Mouse (Mus musculus): ENCODE data around the gene Apoh. TPM values are rescaled to one million over a fixed set of nuclear protein-coding genes. Genes with fewer than 3 reads are reported as not detected.

The Apoh gene
- total and polyA plus RNA-seq, 3 experiments: not detected

- peak overlapping the region; percentile 26 to 74; a peak in 3 of 4 replicates for H3K4me3 ChIP-seq (ENCODE audit: control insufficient read depth in 1 of 2, insufficient read depth in 1 of 2, low read depth in 2 of 2, low read length in 2 of 2)
- peaks cover 0 to 19% of the 10 kb centered on the region in 2 experiments; a peak in 3 of 4 replicates for H3K36me3 ChIP-seq (ENCODE audit: control insufficient read depth in 1 of 2, insufficient read depth in 2 of 2, low read length in 2 of 2)
- H3K27ac ChIP-seq (ENCODE audit: control insufficient read depth, low read depth, low read length): peak overlapping the region; percentile 71
- DNase-seq (ENCODE audit: low read depth, low spot score): peak; percentile 49
- peak overlapping the region; percentile 44 for H3K9ac ChIP-seq (ENCODE audit: control insufficient read depth, low read depth, low read length, poor library complexity, severe bottlenecking)
- H3K4me1 ChIP-seq (ENCODE audit: control insufficient read depth in 1 of 2, insufficient read depth in 2 of 2, low read length in 2 of 2): peaks cover 15 to 18% of the 10 kb centered on the region in 2 experiments
- no peaks in the 10 kb centered on the region for H3K27me3 ChIP-seq (ENCODE audit: control insufficient read depth in 1 of 2, insufficient read depth in 2 of 2, low read length in 2 of 2)
- TF ChIP-seq SIN3A (IDR thresholded peaks at IDR 0.05; ENCODE audit: low read length): peak; percentile 45
- no peak for TF ChIP-seq POLR2AphosphoS2 (IDR thresholded peaks at IDR 0.05; ENCODE audit: low read length)
- TF ChIP-seq CHD1 (IDR thresholded peaks at IDR 0.05; ENCODE audit: low read depth, low read length): peak; percentile 82; the same call in 1 of the 2 replicates
- peak; percentile 34; the same call in 1 of the 2 replicates for TF ChIP-seq MYC (IDR thresholded peaks at IDR 0.05; ENCODE audit: low read depth, low read length)
- no peak for TF ChIP-seq MAZ (IDR thresholded peaks at IDR 0.05; ENCODE audit: low read depth, low read length)
- TF ChIP-seq ZKSCAN1 (IDR thresholded peaks at IDR 0.05; ENCODE audit: low read depth, low read length): 0 out of 2 replicates have a peak, but pooled peaks have one; percentile 54
- TF ChIP-seq TCF12 (IDR thresholded peaks at IDR 0.05; ENCODE audit: low read depth, low read length): 0 out of 2 replicates have a peak, but pooled peaks have one; percentile 33
- peak; percentile 48 to 66 for TF ChIP-seq EP300 (IDR thresholded peaks at IDR 0.05; ENCODE audit: low read depth in 1 of 2, low read length in 2 of 2)
- peak; percentile 11; the same call in 1 of the 2 replicates for TF ChIP-seq MYB (IDR thresholded peaks at IDR 0.05; ENCODE audit: low read depth, low read length)
- TF ChIP-seq MAFK (IDR thresholded peaks at IDR 0.05; ENCODE audit: borderline replicate concordance, low read depth, low read length): no peak
- TF ChIP-seq JUND (IDR thresholded peaks at IDR 0.05; ENCODE audit: low read depth, low read length): no peak
- peak; percentile 29; the same call in 1 of the 2 replicates for TF ChIP-seq ETS1 (IDR thresholded peaks at IDR 0.05; ENCODE audit: low read depth, low read length)
- peak; percentile 15; the same call in 1 of the 2 replicates for TF ChIP-seq MXI1 (IDR thresholded peaks at IDR 0.05; ENCODE audit: low read depth, low read length)
- peak; percentile 17; the same call in 1 of the 2 replicates for TF ChIP-seq RCOR1 (IDR thresholded peaks at IDR 0.05; ENCODE audit: low read depth, low read length)
- peak; percentile 99 for TF ChIP-seq ZNF384 (IDR thresholded peaks at IDR 0.05; ENCODE audit: low read depth, low read length)
- 0 out of 2 replicates have a peak, but pooled peaks have one; percentile 6 for TF ChIP-seq ELF1 (IDR thresholded peaks at IDR 0.05; ENCODE audit: low read depth, low read length)
- no peak for TF ChIP-seq MEF2A (IDR thresholded peaks at IDR 0.05; ENCODE audit: extremely low read depth, insufficient replicate concordance, low read depth, low read length, poor library complexity, severe bottlenecking)
- peak; percentile 71 for TF ChIP-seq GATA1 (IDR thresholded peaks at IDR 0.05; ENCODE audit: low read depth, low read length)
- no peaks in the 10 kb centered on the region for H3K9me3 ChIP-seq (replicated peaks; ENCODE audit: insufficient read depth, low read length)
- peaks cover 14% of the 10 kb centered on the region for H3K79me2 ChIP-seq (ENCODE audit: control insufficient read depth, insufficient read depth, low read length, poor library complexity)
Observed at GRCm38 (mm10) chr11:108340293-108340692, 2.9 kb upstream of the Apoh start.

- H3K9me3 ChIP-seq (replicated peaks; ENCODE audit: insufficient read depth, low read length): no peaks in the 10 kb centered on the region
- H3K4me3 ChIP-seq (ENCODE audit: control insufficient read depth in 1 of 2, insufficient read depth in 1 of 2, low read depth in 2 of 2, low read length in 2 of 2): peak overlapping the region; percentile 74 to 84
- DNase-seq (ENCODE audit: low read depth, low spot score): peak; percentile 91
- peak overlapping the region; percentile 51 for H3K9ac ChIP-seq (ENCODE audit: control insufficient read depth, low read depth, low read length, poor library complexity, severe bottlenecking)
- peak; percentile 71; the same call in 1 of the 2 replicates for TF ChIP-seq ETS1 (IDR thresholded peaks at IDR 0.05; ENCODE audit: low read depth, low read length)
- peak; percentile 84 for TF ChIP-seq RCOR1 (IDR thresholded peaks at IDR 0.05; ENCODE audit: low read depth, low read length)
- TF ChIP-seq POLR2A (IDR thresholded peaks at IDR 0.05; ENCODE audit: control insufficient read depth in 1 of 2, insufficient read depth in 1 of 2, low read depth in 1 of 2, low read length in 2 of 2, poor library complexity in 1 of 2): peak in 1 of 2 experiments; percentile 45; a peak in 1 of 4 replicates
- peak; percentile 26 for TF ChIP-seq MYB (IDR thresholded peaks at IDR 0.05; ENCODE audit: low read depth, low read length)
- peak; percentile 76 for TF ChIP-seq TCF12 (IDR thresholded peaks at IDR 0.05; ENCODE audit: low read depth, low read length)
- peak; percentile 34; the same call in 1 of the 2 replicates for TF ChIP-seq MXI1 (IDR thresholded peaks at IDR 0.05; ENCODE audit: low read depth, low read length)
- TF ChIP-seq TBP (IDR thresholded peaks at IDR 0.05; ENCODE audit: low read depth, low read length): peak; percentile 56; the same call in 1 of the 2 replicates
- no peak for TF ChIP-seq RAD21 (IDR thresholded peaks at IDR 0.05; ENCODE audit: low read depth, low read length)
- TF ChIP-seq SIN3A (IDR thresholded peaks at IDR 0.05; ENCODE audit: low read length): peak; percentile 48; the same call in 1 of the 2 replicates
- TF ChIP-seq EP300 (IDR thresholded peaks at IDR 0.05; ENCODE audit: low read depth in 1 of 2, low read length in 2 of 2): peak; percentile 79 to 82
- TF ChIP-seq MYC (IDR thresholded peaks at IDR 0.05; ENCODE audit: low read depth, low read length): 0 out of 2 replicates have a peak, but pooled peaks have one; percentile 23
- no peak for TF ChIP-seq CHD2 (IDR thresholded peaks at IDR 0.05; ENCODE audit: low read length)
- peak; percentile 90 for TF ChIP-seq GATA1 (IDR thresholded peaks at IDR 0.05; ENCODE audit: low read depth, low read length)
- TF ChIP-seq E2F4 (IDR thresholded peaks at IDR 0.05; ENCODE audit: borderline replicate concordance, low read depth, low read length): no peak
- H3K4me1 ChIP-seq (ENCODE audit: control insufficient read depth in 1 of 2, insufficient read depth in 2 of 2, low read length in 2 of 2): peaks cover 15 to 18% of the 10 kb centered on the region in 2 experiments
- peaks cover 14% of the 10 kb centered on the region for H3K79me2 ChIP-seq (ENCODE audit: control insufficient read depth, insufficient read depth, low read length, poor library complexity)
- peak overlapping the region; percentile 63 for H3K27ac ChIP-seq (ENCODE audit: control insufficient read depth, low read depth, low read length)
- H3K27me3 ChIP-seq (ENCODE audit: control insufficient read depth in 1 of 2, insufficient read depth in 2 of 2, low read length in 2 of 2): no peaks in the 10 kb centered on the region
- peaks cover 0 to 19% of the 10 kb centered on the region in 2 experiments; a peak in 3 of 4 replicates for H3K36me3 ChIP-seq (ENCODE audit: control insufficient read depth in 1 of 2, insufficient read depth in 2 of 2, low read length in 2 of 2)
Observed at GRCm38 (mm10) chr11:108341783-108342182, 1.4 kb upstream of the Apoh start.

All from MEL (cell line).